Mouse (Mus musculus) hindbrain, embryonic 15.5 days (tissue): ENCODE data around the gene Tspan8. TPM values are rescaled to one million over a fixed set of nuclear protein-coding genes. Genes with fewer than 3 reads are reported as not detected.

Experiments used
- ATAC-seq: fragments of 200-750 bp; cut with Nextera tagmentation; 2 replicates; pipeline ENCODE4 v1.8.0; 2017; ENCODE audit warnings: low read depth, moderate number of reproducible peaks, moderate TSS enrichment; ENCODE audit not compliant: low FRiP score
- H3K27ac ChIP-seq: fragments of 300-500 bp; sonication (generic); replicated peaks from 2 replicates; pipeline ENCODE4 v1.5.1; 2015; ENCODE audit warnings: mild to moderate bottlenecking, inconsistent platforms
- H3K27me3 ChIP-seq: fragments of 300-500 bp; sonication (generic); 2 replicates; pipeline ENCODE4 v1.6.1; 2015; ENCODE audit warnings: control low read depth, inconsistent platforms
- H3K36me3 ChIP-seq: fragments of 300-500 bp; sonication (generic); 2 replicates; pipeline ENCODE4 v1.6.1; 2015; ENCODE audit warnings: control low read depth, inconsistent platforms
- H3K4me1 ChIP-seq: fragments of 300-500 bp; sonication (generic); replicated peaks from 2 replicates; pipeline ENCODE4 v1.6.1; 2015; ENCODE audit warnings: control low read depth, inconsistent platforms
- H3K4me2 ChIP-seq: fragments of 300-500 bp; sonication (generic); 2 replicates; pipeline ENCODE4 v1.6.1; 2015; ENCODE audit warnings: moderate library complexity, mild to moderate bottlenecking, inconsistent platforms
- H3K4me3 ChIP-seq: fragments of 300-500 bp; sonication (generic); 2 replicates; pipeline ENCODE4 v1.5.1; 2015; ENCODE audit warnings: mild to moderate bottlenecking, inconsistent platforms
- H3K9ac ChIP-seq: fragments of 300-500 bp; sonication (generic); 2 replicates; pipeline ENCODE4 v1.6.1; 2015; ENCODE audit warnings: inconsistent platforms
- H3K9me3 ChIP-seq: fragments of 300-500 bp; sonication (generic); 2 replicates; pipeline ENCODE4 v1.6.1; 2016; ENCODE audit warnings: control low read depth, inconsistent platforms
- WGBS: fragments of 180-500 bp; shearing (Covaris S2); methylation state at CpG from one replicate; pipeline ENCODE4 v1.1.7; 2015; 5-methylcytosine and 5-hydroxymethylcytosine counted together
- polyA plus RNA-seq: library from polyadenylated mRNA; unstranded; fragments of >200 nt; fragmentation: Nextera tagmentation; extraction: Ambion mirVana; gene quantifications from 2 replicates; pipeline ENCODE4 v1.2.1, GENCODE M21; 2015

The Tspan8 gene
- polyA plus RNA-seq, 1 experiment from 2014 or later = 0.45 TPM

DNA sequence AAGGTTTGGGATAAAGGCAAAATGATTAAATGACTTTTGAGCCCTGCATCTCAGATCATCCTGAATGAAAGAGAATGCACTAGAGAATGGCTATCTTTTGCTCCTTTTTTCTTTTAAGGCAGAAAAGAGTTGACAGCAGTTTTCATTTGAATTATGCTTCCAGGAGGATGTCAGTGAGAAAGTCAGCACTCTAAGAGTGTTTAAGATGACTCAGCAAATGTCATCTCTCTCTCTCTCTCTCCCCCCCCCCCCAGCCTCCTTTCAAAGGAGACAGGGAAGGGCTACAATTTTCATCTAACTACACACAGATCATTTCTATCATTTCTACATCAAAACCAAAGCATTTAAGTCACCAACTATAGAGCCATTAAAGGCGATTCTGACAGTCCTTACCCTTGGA lies 31.9 kb downstream of the Tspan8 start:
- Histone ChIP-seq H3K4me2 (no peak overlapping the region), H3K9ac (no peak overlapping the region), H3K27me3 (no peaks in the 10 kb centered on the region), H3K36me3 (no peaks in the 10 kb centered on the region), H3K4me1 (0 out of 2 replicates have a peak, but pooled peaks cover 5% of the 10 kb centered on the region), H3K9me3 (no peaks in the 10 kb centered on the region), H3K4me3 (no peak overlapping the region), H3K27ac (no peak overlapping the region)
- 77% methylated on average over 1 of the region's 1 CpGs for WGBS
- no peak for ATAC-seq

DNA sequence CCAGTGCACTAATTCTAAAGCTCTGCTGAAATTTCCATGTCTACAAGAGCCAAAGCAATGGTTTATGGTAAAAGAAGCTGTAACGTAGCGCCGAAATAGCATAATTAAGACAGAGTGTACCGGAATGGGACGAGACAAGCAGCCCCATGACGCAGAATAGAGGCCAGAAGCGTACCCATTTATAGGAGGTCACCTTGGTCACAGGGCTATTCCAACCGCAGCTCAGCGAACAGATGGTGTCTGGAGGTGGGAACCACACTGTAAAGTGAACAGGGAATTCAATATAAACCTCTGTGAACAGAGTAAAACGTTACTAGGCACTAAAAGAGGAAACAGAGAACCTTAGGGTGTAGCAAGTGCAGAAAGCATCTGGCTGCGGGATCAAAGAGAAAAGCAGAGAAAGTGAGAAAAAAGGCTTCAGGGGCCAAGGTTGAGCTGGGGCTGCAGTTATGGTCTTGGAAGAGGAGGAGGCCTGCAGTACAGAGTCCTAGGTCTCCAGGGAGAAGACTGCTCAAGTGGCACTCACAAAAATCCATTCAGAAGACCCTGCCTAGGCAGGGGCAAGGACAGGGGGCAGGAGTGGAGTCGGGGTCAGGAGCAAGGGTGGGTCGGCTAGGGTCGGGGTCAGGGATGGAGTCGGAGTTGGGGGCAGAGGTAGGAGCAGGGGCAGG lies 43.7 kb downstream of the Tspan8 start:
- no peaks in the 10 kb centered on the region for H3K4me1 ChIP-seq
- no peak for ATAC-seq
- 77% methylated on average over 13 of the region's 15 CpGs for WGBS
- H3K27ac ChIP-seq = no peak overlapping the region
- no peaks in the 10 kb centered on the region for H3K27me3 ChIP-seq
- no peak overlapping the region for H3K9ac ChIP-seq
- H3K4me3 ChIP-seq = no peak overlapping the region
- no peaks in the 10 kb centered on the region for H3K36me3 ChIP-seq
- no peak overlapping the region for H3K4me2 ChIP-seq
- no peaks in the 10 kb centered on the region for H3K9me3 ChIP-seq

DNA sequence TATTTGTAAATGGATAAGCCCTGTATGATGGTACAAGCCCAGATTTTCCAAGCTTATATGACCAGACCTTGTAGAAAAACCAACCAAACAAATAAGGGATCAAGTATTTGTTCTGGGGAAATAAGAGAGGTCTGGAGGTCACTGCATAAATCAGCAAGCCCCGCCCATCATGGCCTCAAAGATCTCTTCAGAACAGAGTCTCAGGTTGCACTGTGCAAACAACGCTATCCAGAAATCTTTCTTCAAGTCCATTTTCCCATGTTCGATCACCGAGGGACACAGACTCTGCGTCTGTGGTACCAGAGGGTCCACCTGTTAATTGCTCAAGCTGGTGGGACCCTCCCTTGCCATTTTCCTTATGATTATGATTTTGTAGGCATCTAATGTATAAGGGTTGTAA lies 45.3 kb downstream of the Tspan8 start:
- 80% methylated on average over 5 of the region's 5 CpGs for WGBS
- H3K9me3 ChIP-seq = no peaks in the 10 kb centered on the region
- no peak overlapping the region for H3K4me2 ChIP-seq
- no peak overlapping the region for H3K4me3 ChIP-seq
- no peak for ATAC-seq
- no peaks in the 10 kb centered on the region for H3K36me3 ChIP-seq
- H3K9ac ChIP-seq = no peak overlapping the region
- no peak overlapping the region for H3K27ac ChIP-seq
- H3K4me1 ChIP-seq = no peaks in the 10 kb centered on the region
- H3K27me3 ChIP-seq = no peaks in the 10 kb centered on the region

DNA sequence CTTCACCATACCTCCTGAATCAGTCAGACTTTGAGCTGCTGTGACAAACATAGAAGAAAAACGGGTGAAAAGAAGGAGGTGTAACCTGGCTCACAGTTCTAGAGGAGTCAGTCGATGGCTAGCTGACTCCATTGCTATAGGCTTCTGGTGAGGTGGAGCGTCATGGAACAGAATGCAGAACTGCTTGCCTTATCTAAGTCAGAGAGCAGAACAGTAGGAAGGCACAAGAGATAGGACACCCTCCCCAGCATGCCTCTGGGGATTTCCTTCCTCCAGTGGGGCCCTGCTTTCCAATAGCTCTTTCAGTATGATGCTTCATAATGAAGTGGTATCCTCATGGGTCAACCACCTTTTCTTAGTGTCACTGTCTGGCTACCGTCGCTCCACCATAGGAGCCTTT lies 66.1 kb downstream of the Tspan8 start:
- Histone ChIP-seq H3K4me2 (no peak overlapping the region), H3K9me3 (no peaks in the 10 kb centered on the region), H3K4me1 (no peaks in the 10 kb centered on the region), H3K27ac (no peak overlapping the region), H3K9ac (no peak overlapping the region), H3K4me3 (no peak overlapping the region), H3K36me3 (no peaks in the 10 kb centered on the region), H3K27me3 (no peaks in the 10 kb centered on the region)
- WGBS = 90% methylated on average over 5 of the region's 5 CpGs
- no peak for ATAC-seq

DNA sequence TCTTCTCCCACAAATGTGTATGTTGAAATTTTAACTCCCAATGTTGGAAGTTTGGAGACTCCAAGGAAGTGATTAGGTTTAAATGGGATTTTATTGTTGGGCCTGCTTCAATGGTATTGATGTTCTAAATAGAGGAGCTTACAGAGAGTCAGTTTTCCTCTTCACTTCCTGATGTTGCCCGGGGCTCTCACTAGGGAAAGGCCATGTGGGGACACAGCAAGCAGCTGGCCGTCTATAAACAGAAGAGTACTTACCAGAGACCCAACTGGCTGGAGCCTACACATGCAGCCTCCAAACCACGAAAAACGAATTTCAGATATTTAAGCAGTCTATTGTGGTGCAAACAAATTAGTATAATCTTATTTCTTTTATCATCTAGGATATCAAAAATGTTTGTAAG lies 75.3 kb downstream of the Tspan8 start:
- no peak for ATAC-seq
- WGBS = 81% methylated on average over 4 of the region's 4 CpGs

DNA sequence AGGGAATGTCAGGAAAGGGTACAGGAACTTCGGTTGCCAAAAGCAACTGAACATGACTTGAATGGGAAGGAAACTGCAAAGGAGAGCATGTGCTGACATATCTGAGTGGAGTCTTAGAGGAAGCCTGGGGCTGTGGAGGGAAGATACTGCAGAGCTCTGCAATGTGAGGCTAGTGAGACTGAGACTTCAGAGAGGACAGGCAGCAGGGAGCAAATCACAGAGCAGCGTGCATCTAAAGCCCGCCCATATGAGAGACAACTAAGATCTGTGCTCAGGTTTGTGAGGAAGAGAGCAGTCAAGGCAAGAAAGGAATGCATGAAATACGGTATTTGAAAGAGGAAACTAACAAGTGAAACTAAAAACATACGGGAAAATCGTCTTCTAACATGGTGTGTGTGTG lies 76.3 kb downstream of the Tspan8 start:
- no peak overlapping the region for H3K4me3 ChIP-seq
- no peak overlapping the region for H3K9ac ChIP-seq
- H3K9me3 ChIP-seq = no peaks in the 10 kb centered on the region
- H3K27me3 ChIP-seq = no peaks in the 10 kb centered on the region
- no peak overlapping the region for H3K27ac ChIP-seq
- no peak overlapping the region for H3K4me2 ChIP-seq
- H3K36me3 ChIP-seq = no peaks in the 10 kb centered on the region
- WGBS = 80% methylated on average over 6 of the region's 6 CpGs
- H3K4me1 ChIP-seq = no peaks in the 10 kb centered on the region
- ATAC-seq = no peak

More for the DNA sequence above, 75.3 kb downstream of the Tspan8 start:
- no peak overlapping the region for H3K9ac ChIP-seq
- no peak overlapping the region for H3K27ac ChIP-seq
- H3K4me3 ChIP-seq = no peak overlapping the region
- no peak overlapping the region for H3K4me2 ChIP-seq
- no peaks in the 10 kb centered on the region for H3K4me1 ChIP-seq
- no peaks in the 10 kb centered on the region for H3K36me3 ChIP-seq
- no peaks in the 10 kb centered on the region for H3K27me3 ChIP-seq
- no peaks in the 10 kb centered on the region for H3K9me3 ChIP-seq

DNA sequence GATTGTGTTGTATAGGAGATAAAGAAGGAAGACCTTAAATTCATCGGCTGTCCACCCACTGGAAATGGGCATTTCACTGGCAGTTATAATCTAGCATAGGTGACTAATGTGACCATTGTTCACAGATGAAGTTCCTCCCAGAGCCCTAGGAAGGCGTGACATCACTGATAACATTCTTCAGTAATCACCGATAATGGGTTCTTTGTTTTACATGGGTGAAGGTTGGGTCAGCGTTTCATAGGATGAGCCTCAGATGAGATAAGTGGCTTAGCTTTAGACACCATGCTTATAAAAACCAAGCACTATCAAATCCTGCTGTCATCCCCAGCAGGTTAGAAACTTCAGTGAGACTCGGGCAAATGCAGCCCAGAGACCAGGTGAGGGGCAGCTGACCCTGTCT lies 77.4 kb downstream of the Tspan8 start:
- Histone ChIP-seq H3K27me3 (no peaks in the 10 kb centered on the region), H3K36me3 (no peaks in the 10 kb centered on the region), H3K9me3 (no peaks in the 10 kb centered on the region), H3K27ac (no peak overlapping the region), H3K4me1 (no peaks in the 10 kb centered on the region), H3K4me2 (no peak overlapping the region), H3K4me3 (no peak overlapping the region), H3K9ac (no peak overlapping the region)
- WGBS = 82% methylated on average over 5 of the region's 5 CpGs
- ATAC-seq = no peak

DNA sequence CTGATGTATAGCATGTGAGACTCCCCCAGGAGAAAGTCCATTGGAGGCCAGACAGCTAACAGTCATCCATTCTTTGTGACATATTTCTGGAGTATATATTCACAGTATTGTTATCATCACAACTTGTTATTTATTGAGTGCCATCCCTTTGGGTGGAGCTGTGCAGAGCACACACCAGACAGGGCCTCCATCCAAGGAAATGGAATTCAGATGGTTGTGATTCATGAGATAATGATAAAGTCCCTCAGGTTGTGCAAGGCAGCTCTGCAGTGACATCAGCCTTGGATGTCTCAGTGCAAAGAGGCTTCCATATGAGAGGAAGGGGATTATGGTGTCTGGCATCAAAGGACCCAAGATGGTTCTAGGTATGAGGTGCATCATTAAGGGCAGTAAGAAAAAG lies 80.1 kb downstream of the Tspan8 start:
- no peak for ATAC-seq

DNA sequence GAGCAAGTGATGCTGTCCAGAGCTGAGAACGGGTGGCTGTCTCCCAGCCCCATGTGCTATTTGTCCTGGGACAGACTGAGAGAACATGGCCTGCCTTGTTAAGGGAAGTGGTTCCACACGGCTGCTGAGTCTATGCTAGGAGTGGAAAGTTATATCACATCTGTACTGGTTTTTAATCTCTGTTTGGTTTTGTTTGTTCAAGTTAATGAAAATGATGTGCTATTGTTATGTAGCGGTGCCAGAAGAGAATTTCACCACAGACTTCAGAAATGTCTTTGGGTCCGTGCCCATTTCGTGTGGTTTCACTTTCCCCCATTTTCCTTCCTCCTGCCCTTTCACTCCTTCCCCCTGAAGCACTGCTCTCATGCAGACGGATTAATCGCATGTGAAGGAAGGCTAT lies 80.6 kb downstream of the Tspan8 start:
- H3K9me3 ChIP-seq = no peaks in the 10 kb centered on the region
- H3K27ac ChIP-seq = no peak overlapping the region
- no peaks in the 10 kb centered on the region for H3K27me3 ChIP-seq
- no peak overlapping the region for H3K4me3 ChIP-seq
- H3K36me3 ChIP-seq = no peaks in the 10 kb centered on the region
- no peak for ATAC-seq
- H3K4me2 ChIP-seq = no peak overlapping the region
- H3K9ac ChIP-seq = no peak overlapping the region
- H3K4me1 ChIP-seq = no peaks in the 10 kb centered on the region
- WGBS = 88% methylated on average over 7 of the region's 7 CpGs

More for the DNA sequence above, 80.1 kb downstream of the Tspan8 start:
- Histone ChIP-seq H3K36me3 (no peaks in the 10 kb centered on the region), H3K4me1 (no peaks in the 10 kb centered on the region), H3K27ac (no peak overlapping the region), H3K9me3 (no peaks in the 10 kb centered on the region), H3K9ac (no peak overlapping the region), H3K4me2 (no peak overlapping the region), H3K27me3 (no peaks in the 10 kb centered on the region), H3K4me3 (no peak overlapping the region)

Other genes with a start within 250 kb of the Tspan8 start
- 0.40 and 0.69 TPM in 2 replicates for gene A930009A15Rik, start 246.8 kb upstream of the Tspan8 start, polyA plus RNA-seq
- gene Lgr5, start 229.1 kb upstream of the Tspan8 start, polyA plus RNA-seq = 2.3 and 2.6 TPM in 2 replicates
- 20.4 and 22.0 TPM in 2 replicates for gene Ptprr, start 201.4 kb downstream of the Tspan8 start, polyA plus RNA-seq